24 mouse cellular contexts compared by ENCODE assay signal in the genomic region with DNA sequence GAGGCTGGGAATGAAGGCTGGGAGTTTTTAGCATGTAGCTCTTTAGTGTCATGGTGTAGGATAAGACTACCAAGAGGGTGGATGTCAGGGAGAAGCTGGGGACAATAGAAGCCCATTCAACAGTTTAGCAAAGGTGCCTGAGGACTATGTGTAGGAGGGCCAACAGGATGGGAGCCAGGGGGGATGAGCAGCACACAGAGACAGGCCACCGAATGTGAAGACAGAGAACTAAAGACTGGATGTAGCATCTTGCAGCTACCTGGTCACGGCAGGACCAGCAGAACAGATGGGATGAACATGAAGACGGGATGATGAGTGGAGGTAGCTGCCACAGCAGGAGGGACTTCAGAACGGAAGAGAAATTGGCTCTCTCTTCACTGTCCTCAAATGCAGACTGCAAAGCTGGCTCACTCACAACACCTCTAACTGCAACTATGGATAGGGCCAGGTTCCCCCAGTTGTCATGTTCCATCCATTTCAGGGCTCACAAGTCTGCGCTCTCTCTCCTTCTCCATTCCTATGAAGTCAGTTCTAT. TPM values are rescaled to one million over a fixed set of nuclear protein-coding genes. Genes with fewer than 3 reads are reported as not detected.
DNase-seq lines count a peak whose midpoint lies in the region; TF ChIP-seq lines count a peak whose summit lies in the region.
"Had no signal": no experiment of that assay in that cellular context is flagged by ENCODE, and none has a peak within 500 bp of the region (broad histone marks: within the 10 kb centered on the region; RNA-seq: fewer than 3 reads in every experiment).

No protein-coding gene starts in this region.

- H3K4me3 ChIP-seq in kidney, adult 2 months (ENCODE audit: insufficient read depth, low read depth, low read length), result no peak overlapping the region
- H3K4me3 ChIP-seq: embryonic facial prominence, embryonic 15.5 days; erythroblast, embryonic 14.5 days; forebrain, embryonic 15.5 days; heart, embryonic 13.5 days; hindbrain, embryonic 12.5 days had no signal

- 0 out of 2 replicates have a peak, but pooled peaks cover 2% of the 10 kb centered on the region for H3K4me1 ChIP-seq in kidney, adult 2 months (ENCODE audit: control insufficient read depth, insufficient read depth, low read length)
- H3K4me1 ChIP-seq: embryonic facial prominence, embryonic 15.5 days; forebrain, embryonic 15.5 days; heart, embryonic 13.5 days; hindbrain, embryonic 12.5 days had no signal

- no peaks in the 10 kb centered on the region for H3K36me3 ChIP-seq in kidney, adult 2 months (ENCODE audit: control insufficient read depth, insufficient read depth, low read length)
- H3K36me3 ChIP-seq: embryonic facial prominence, embryonic 15.5 days; forebrain, embryonic 15.5 days; heart, embryonic 13.5 days; hindbrain, embryonic 12.5 days had no signal

- TF ChIP-seq POLR2A in kidney, adult 2 months (IDR thresholded peaks at IDR 0.05; ENCODE audit: low read depth, low read length), result no peak

- DNase-seq in brain, adult 2 months (ENCODE audit: low read depth, low spot score), result peak; percentile 70
- DNase-seq in cerebellum, adult 11-12 months, result peak; percentile 61
- DNase-seq in cerebellum, adult 9-10 months, result peak; percentile 65
- peak; percentile 46 to 51 for DNase-seq in cerebellum, postnatal 25 days
- no peak for DNase-seq in kidney, adult 2 months
- no peak for DNase-seq in c-Kit-positive CD71-positive TER-119-positive erythroid progenitor cells, embryonic 14.5 days (ENCODE audit: low spot score)
- DNase-seq in left cerebral cortex, adult 11 months (ENCODE audit: low spot score), result no peak
- DNase-seq: adrenal gland, postnatal 14 days; embryo, embryonic 11 days; gastrocnemius, postnatal 25 days; heart, postnatal 4 days; kidney, adult 11 months had no signal

- H3K27me3 ChIP-seq in kidney, adult 2 months (replicated peaks; ENCODE audit: control insufficient read depth, insufficient read depth, low read length), result no peaks in the 10 kb centered on the region
- H3K27me3 ChIP-seq: CH12.LX; embryonic facial prominence, embryonic 15.5 days; forebrain, embryonic 15.5 days; heart, embryonic 13.5 days; hindbrain, embryonic 12.5 days; Patski had no signal

- no peak for TF ChIP-seq CTCF in kidney, adult 2 months (conservative IDR thresholded peaks at IDR 0.05; ENCODE audit: insufficient read depth, insufficient read length, low read depth, low read length)

- no peak overlapping the region for H3K27ac ChIP-seq in kidney, adult 2 months (ENCODE audit: insufficient read depth, low read depth, low read length)
- H3K27ac ChIP-seq: embryonic facial prominence, embryonic 15.5 days; forebrain, embryonic 15.5 days; heart, embryonic 13.5 days; hindbrain, embryonic 12.5 days had no signal

- 96% methylated on average over 5 of the region's 5 CpGs for WGBS in kidney, adult 2 months

RNA-seq across cellular contexts. Expression of gene Gm12216, which starts 42.1 kb away (rescaled TPM):
- polyA plus RNA-seq in kidney, adult 2 months (2012; rRNA removed), result 5.4 and 5.8 TPM in 2 replicates
- polyA plus RNA-seq: embryonic facial prominence, embryonic 11.5 days; erythroblast, embryonic 14.5 days; forebrain, embryonic 11.5 days; forebrain, embryonic 15.5 days; hindbrain, embryonic 12.5 days had no signal

RNA-seq across cellular contexts. Expression of gene Gm17334, which starts 43.9 kb away (rescaled TPM):
- polyA plus RNA-seq in kidney, adult 2 months (2012; rRNA removed), result 0.91 and 1.1 TPM in 2 replicates
- polyA plus RNA-seq: embryonic facial prominence, embryonic 11.5 days; erythroblast, embryonic 14.5 days; forebrain, embryonic 11.5 days; forebrain, embryonic 15.5 days; heart, postnatal 0 days; hindbrain, embryonic 12.5 days; hindbrain, embryonic 16.5 days; kidney, embryonic 14.5 days had no signal

RNA-seq across cellular contexts. Expression of gene Irf1, which starts 47.1 kb away (rescaled TPM):
- 31.5 and 35.5 TPM in 2 replicates for polyA plus RNA-seq in kidney, adult 2 months (2012; rRNA removed)

Comparison
In these comparisons a context has a peak if more than half of its experiments do, and no peak if none do; other contexts are left out.
1. DNase-seq: peak in brain, adult 2 months (single experiment), cerebellum, adult 11-12 months (single experiment), cerebellum, adult 9-10 months (single experiment) and cerebellum, postnatal 25 days (2 of 2); none in kidney, adult 2 months (single experiment), c-Kit-positive CD71-positive TER-119-positive erythroid progenitor cells, embryonic 14.5 days (single experiment) and left cerebral cortex, adult 11 months (single experiment).